Mouse (Mus musculus): ENCODE measurements around the gene Garem2. TPM values are rescaled to one million over a fixed set of nuclear protein-coding genes. Genes with fewer than 3 reads are reported as not detected.

The Garem2 gene
- polyA plus RNA-seq, 1 experiment from 2014 or later, result 17.2 TPM

- H3K36me3 ChIP-seq (ENCODE audit: control insufficient read depth, insufficient read depth, low read length), result peaks cover 57% of the 10 kb centered on the region
- DNase-seq, result no peak
Observed at GRCm38 (mm10) chr5:30115718-30116117, 10.8 kb downstream of the Garem2 start.

GRCm38 (mm10) chr5:30118018-30118417 lies 13.1 kb downstream of the Garem2 start:
- no peaks in the 10 kb centered on the region for H3K9me3 ChIP-seq (ENCODE audit: control insufficient read depth, low read length)
- 95% methylated on average over 1 of the region's 1 CpGs for WGBS
- H3K4me2 ChIP-seq (ENCODE audit: low read length), result no peak overlapping the region
- peaks cover 11% of the 10 kb centered on the region; the same call in 1 of the 2 replicates for H3K4me1 ChIP-seq (ENCODE audit: control insufficient read depth, insufficient read depth, low read length)
- peaks cover 80% of the 10 kb centered on the region for H3K36me3 ChIP-seq (ENCODE audit: control insufficient read depth, insufficient read depth, low read length)
- H3K27ac ChIP-seq (replicated peaks; ENCODE audit: low read depth, low read length), result no peak overlapping the region
- no peaks in the 10 kb centered on the region; the same call in 1 of the 2 replicates for H3K27me3 ChIP-seq (ENCODE audit: control insufficient read depth, insufficient read depth, low read length)
- DNase-seq, result no peak
- no peak for ATAC-seq (ENCODE audit: low FRiP score, low TSS enrichment)
- H3K4me3 ChIP-seq (replicated peaks; ENCODE audit: low read depth, low read length), result no peak overlapping the region
- no peak overlapping the region for H3K9ac ChIP-seq (replicated peaks; ENCODE audit: low read length)

More at GRCm38 (mm10) chr5:30115718-30116117, 10.8 kb downstream of the Garem2 start:
- Histone ChIP-seq H3K4me2 (ENCODE audit: low read length) (no peak overlapping the region), H3K27me3 (ENCODE audit: control insufficient read depth, insufficient read depth, low read length) (peaks cover 7% of the 10 kb centered on the region; the same call in 1 of the 2 replicates), H3K4me1 (ENCODE audit: control insufficient read depth, insufficient read depth, low read length) (peaks cover 20% of the 10 kb centered on the region), H3K4me3 (replicated peaks; ENCODE audit: low read depth, low read length) (no peak overlapping the region), H3K9ac (replicated peaks; ENCODE audit: low read length) (no peak overlapping the region), H3K9me3 (ENCODE audit: control insufficient read depth, low read length) (no peaks in the 10 kb centered on the region), H3K27ac (replicated peaks; ENCODE audit: low read depth, low read length) (no peak overlapping the region)
- no peak for ATAC-seq (ENCODE audit: low FRiP score, low TSS enrichment)
- 54% methylated on average over 10 of the region's 10 CpGs for WGBS

GRCm38 (mm10) chr5:30119163-30119562 lies 14.2 kb downstream of the Garem2 start:
- H3K4me3 ChIP-seq (replicated peaks; ENCODE audit: low read depth, low read length), result no peak overlapping the region
- peaks cover 4% of the 10 kb centered on the region; the same call in 1 of the 2 replicates for H3K4me1 ChIP-seq (ENCODE audit: control insufficient read depth, insufficient read depth, low read length)
- H3K9me3 ChIP-seq (ENCODE audit: control insufficient read depth, low read length), result no peaks in the 10 kb centered on the region
- peaks cover 87% of the 10 kb centered on the region for H3K36me3 ChIP-seq (ENCODE audit: control insufficient read depth, insufficient read depth, low read length)
- ATAC-seq (ENCODE audit: low FRiP score, low TSS enrichment), result no peak
- 71% methylated on average over 6 of the region's 6 CpGs for WGBS
- H3K9ac ChIP-seq (replicated peaks; ENCODE audit: low read length), result no peak overlapping the region
- no peak overlapping the region for H3K27ac ChIP-seq (replicated peaks; ENCODE audit: low read depth, low read length)
- H3K27me3 ChIP-seq (ENCODE audit: control insufficient read depth, insufficient read depth, low read length), result no peaks in the 10 kb centered on the region
- H3K4me2 ChIP-seq (ENCODE audit: low read length), result no peak overlapping the region
- DNase-seq, result no peak

- H3K27me3 ChIP-seq (ENCODE audit: control insufficient read depth, insufficient read depth, low read length), result no peaks in the 10 kb centered on the region
- no peak overlapping the region for H3K4me3 ChIP-seq (replicated peaks; ENCODE audit: low read depth, low read length)
- no peaks in the 10 kb centered on the region for H3K4me1 ChIP-seq (ENCODE audit: control insufficient read depth, insufficient read depth, low read length)
- 82% methylated on average over 7 of the region's 7 CpGs for WGBS
- no peaks in the 10 kb centered on the region for H3K9me3 ChIP-seq (ENCODE audit: control insufficient read depth, low read length)
- no peak for DNase-seq
- H3K4me2 ChIP-seq (ENCODE audit: low read length), result no peak overlapping the region
- ATAC-seq (ENCODE audit: low FRiP score, low TSS enrichment), result no peak
- H3K9ac ChIP-seq (replicated peaks; ENCODE audit: low read length), result no peak overlapping the region
- H3K36me3 ChIP-seq (ENCODE audit: control insufficient read depth, insufficient read depth, low read length), result peaks cover 96% of the 10 kb centered on the region
- no peak overlapping the region for H3K27ac ChIP-seq (replicated peaks; ENCODE audit: low read depth, low read length)
Observed at GRCm38 (mm10) chr5:30120106-30120505, 15.1 kb downstream of the Garem2 start.

GRCm38 (mm10) chr5:30122481-30122880 lies 17.5 kb downstream of the Garem2 start:
- no peak overlapping the region for H3K27ac ChIP-seq (replicated peaks; ENCODE audit: low read depth, low read length)
- H3K27me3 ChIP-seq (ENCODE audit: control insufficient read depth, insufficient read depth, low read length), result no peaks in the 10 kb centered on the region
- H3K4me1 ChIP-seq (ENCODE audit: control insufficient read depth, insufficient read depth, low read length), result no peaks in the 10 kb centered on the region
- ATAC-seq (ENCODE audit: low FRiP score, low TSS enrichment) (no peak), DNase-seq (no peak)
- no peak overlapping the region for H3K4me2 ChIP-seq (ENCODE audit: low read length)
- 93% methylated on average over 6 of the region's 6 CpGs for WGBS
- no peak overlapping the region for H3K9ac ChIP-seq (replicated peaks; ENCODE audit: low read length)
- H3K9me3 ChIP-seq (ENCODE audit: control insufficient read depth, low read length), result no peaks in the 10 kb centered on the region
- no peak overlapping the region for H3K4me3 ChIP-seq (replicated peaks; ENCODE audit: low read depth, low read length)
- H3K36me3 ChIP-seq (ENCODE audit: control insufficient read depth, insufficient read depth, low read length), result peaks cover 98% of the 10 kb centered on the region

DNA sequence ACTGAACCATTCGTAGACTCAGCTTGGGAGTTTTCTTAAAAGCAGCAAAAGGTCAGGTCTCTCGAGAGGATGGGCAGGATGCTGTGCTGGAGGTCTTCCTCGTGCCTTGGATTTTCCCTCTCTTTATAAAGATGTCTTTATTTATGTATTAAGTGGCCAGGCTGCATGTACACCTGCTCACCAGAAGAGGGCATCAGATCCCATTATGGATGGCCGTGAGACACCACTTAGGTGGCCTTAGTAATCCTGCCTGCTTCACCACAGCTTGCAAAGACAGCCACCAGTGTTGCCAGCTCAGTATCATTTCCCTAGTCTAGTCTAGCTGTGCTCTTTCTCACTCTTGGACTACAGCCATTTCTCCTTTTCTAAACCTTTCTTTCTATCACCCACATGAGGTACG lies 20.6 kb downstream of the Garem2 start:
- DNase-seq (peak; percentile 77), ATAC-seq (ENCODE audit: low FRiP score, low TSS enrichment) (no peak)
- 37% methylated on average over 5 of the region's 5 CpGs for WGBS
- Histone ChIP-seq H3K9ac (replicated peaks; ENCODE audit: low read length) (no peak overlapping the region), H3K27ac (replicated peaks; ENCODE audit: low read depth, low read length) (no peak overlapping the region), H3K4me1 (ENCODE audit: control insufficient read depth, insufficient read depth, low read length) (no peaks in the 10 kb centered on the region), H3K9me3 (ENCODE audit: control insufficient read depth, low read length) (no peaks in the 10 kb centered on the region), H3K4me2 (ENCODE audit: low read length) (no peak overlapping the region), H3K27me3 (ENCODE audit: control insufficient read depth, insufficient read depth, low read length) (no peaks in the 10 kb centered on the region), H3K4me3 (replicated peaks; ENCODE audit: low read depth, low read length) (no peak overlapping the region), H3K36me3 (ENCODE audit: control insufficient read depth, insufficient read depth, low read length) (peaks cover 97% of the 10 kb centered on the region)

DNA sequence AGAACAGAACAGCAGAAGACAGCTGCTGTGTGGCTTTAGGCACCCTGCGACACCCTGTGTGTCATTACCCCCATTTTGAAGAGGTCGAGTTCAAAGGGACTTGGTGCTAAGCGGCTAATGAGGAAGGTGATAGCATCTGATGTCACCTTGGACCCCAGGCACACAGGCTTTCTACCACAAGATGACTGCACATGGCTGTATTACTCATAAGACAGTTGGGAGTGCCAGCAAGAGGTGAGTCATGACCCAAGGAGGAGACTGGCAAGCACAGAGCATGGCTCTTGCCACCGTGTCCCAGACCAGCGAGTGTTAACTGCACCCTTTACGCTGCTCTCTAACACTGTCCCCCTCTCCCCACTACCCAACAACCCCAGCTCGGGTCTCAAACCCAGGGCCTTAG lies 21.8 kb downstream of the Garem2 start:
- no peak for DNase-seq
- WGBS, result 90% methylated on average over 7 of the region's 7 CpGs
- Histone ChIP-seq H3K4me2 (ENCODE audit: low read length) (no peak overlapping the region), H3K4me3 (replicated peaks; ENCODE audit: low read depth, low read length) (no peak overlapping the region), H3K9ac (replicated peaks; ENCODE audit: low read length) (no peak overlapping the region), H3K27me3 (ENCODE audit: control insufficient read depth, insufficient read depth, low read length) (no peaks in the 10 kb centered on the region), H3K36me3 (ENCODE audit: control insufficient read depth, insufficient read depth, low read length) (peaks cover 91% of the 10 kb centered on the region), H3K4me1 (ENCODE audit: control insufficient read depth, insufficient read depth, low read length) (no peaks in the 10 kb centered on the region), H3K27ac (replicated peaks; ENCODE audit: low read depth, low read length) (no peak overlapping the region), H3K9me3 (ENCODE audit: control insufficient read depth, low read length) (no peaks in the 10 kb centered on the region)
- no peak for ATAC-seq (ENCODE audit: low FRiP score, low TSS enrichment)

DNA sequence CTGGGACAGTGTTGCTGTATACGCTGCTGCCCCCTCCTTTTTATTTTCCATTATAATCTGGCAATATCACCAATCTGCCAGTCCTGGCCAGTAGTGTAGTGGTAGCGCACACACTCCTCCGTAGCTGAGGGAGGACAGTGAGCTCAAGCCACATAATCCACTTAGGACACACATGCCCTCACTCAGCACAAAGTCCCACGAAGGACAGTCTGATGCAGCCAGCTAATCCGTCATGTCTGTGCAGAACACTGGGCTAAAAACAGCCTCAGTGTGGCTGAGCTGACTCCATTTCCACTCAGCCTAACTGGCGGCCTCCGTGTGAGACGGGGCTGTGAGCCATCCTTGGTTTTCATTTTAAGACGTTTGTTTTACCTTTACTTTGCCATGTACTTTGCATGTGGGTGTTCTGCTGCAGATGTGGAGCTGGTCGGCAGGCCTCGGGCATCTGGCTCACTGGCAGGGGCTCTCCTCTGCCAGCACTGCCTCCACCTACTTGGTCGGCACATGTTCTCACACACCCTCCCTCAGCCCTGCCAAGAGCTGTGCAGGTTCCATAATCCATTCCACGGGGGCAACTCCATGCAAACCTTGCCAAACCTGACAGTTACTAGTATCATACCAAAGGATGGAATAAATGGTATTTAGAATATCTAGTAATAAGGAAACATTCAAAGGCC lies 23.1 kb downstream of the Garem2 start:
- 93% methylated on average over 13 of the region's 13 CpGs for WGBS
- Histone ChIP-seq H3K36me3 (ENCODE audit: control insufficient read depth, insufficient read depth, low read length) (peaks cover 91% of the 10 kb centered on the region), H3K27ac (replicated peaks; ENCODE audit: low read depth, low read length) (no peak overlapping the region), H3K4me3 (replicated peaks; ENCODE audit: low read depth, low read length) (no peak overlapping the region), H3K4me1 (ENCODE audit: control insufficient read depth, insufficient read depth, low read length) (no peaks in the 10 kb centered on the region), H3K9me3 (ENCODE audit: control insufficient read depth, low read length) (no peaks in the 10 kb centered on the region), H3K9ac (replicated peaks; ENCODE audit: low read length) (no peak overlapping the region), H3K27me3 (ENCODE audit: control insufficient read depth, insufficient read depth, low read length) (no peaks in the 10 kb centered on the region), H3K4me2 (ENCODE audit: low read length) (no peak overlapping the region)
- DNase-seq (no peak), ATAC-seq (ENCODE audit: low FRiP score, low TSS enrichment) (no peak)

- Histone ChIP-seq H3K9ac (replicated peaks; ENCODE audit: low read length) (no peak overlapping the region), H3K27ac (replicated peaks; ENCODE audit: low read depth, low read length) (no peak overlapping the region), H3K4me3 (replicated peaks; ENCODE audit: low read depth, low read length) (no peak overlapping the region), H3K9me3 (ENCODE audit: control insufficient read depth, low read length) (no peaks in the 10 kb centered on the region), H3K27me3 (ENCODE audit: control insufficient read depth, insufficient read depth, low read length) (no peaks in the 10 kb centered on the region), H3K36me3 (ENCODE audit: control insufficient read depth, insufficient read depth, low read length) (peaks cover 91% of the 10 kb centered on the region), H3K4me1 (ENCODE audit: control insufficient read depth, insufficient read depth, low read length) (no peaks in the 10 kb centered on the region), H3K4me2 (ENCODE audit: low read length) (no peak overlapping the region)
- DNase-seq, result no peak
- 95% methylated on average over 6 of the region's 6 CpGs for WGBS
- no peak for ATAC-seq (ENCODE audit: low FRiP score, low TSS enrichment)
Observed at GRCm38 (mm10) chr5:30128680-30129079, 23.7 kb downstream of the Garem2 start.
